Mouse (Mus musculus) spleen, adult 2 months (tissue): ENCODE measurements around the gene Atxn1. TPM values are rescaled to one million over a fixed set of nuclear protein-coding genes. Genes with fewer than 3 reads are reported as not detected.

Experiments used
- DNase-seq, 2 experiments: peaks; one replicate each; pipeline versions ENCODE4 v3.0.0 to v3.0.0-alpha.2; 2012 to 2021; ENCODE audit warnings: low spot score in 2 of 2, low read depth in 1 of 2
- H3K27ac ChIP-seq: fragments of 200-500 bp; 2 replicates; pipeline ENCODE4 v1.5.1; 2012; ENCODE audit warnings: low read length, inconsistent platforms; ENCODE audit not compliant: insufficient read depth
- H3K27me3 ChIP-seq: fragments of 200-500 bp; 2 replicates; pipeline ENCODE4 v1.6.1; 2012; ENCODE audit warnings: mild to moderate bottlenecking, moderate library complexity, low read length, inconsistent platforms; ENCODE audit not compliant: control insufficient read depth, insufficient read depth
- H3K36me3 ChIP-seq: fragments of 200-500 bp; 2 replicates; pipeline ENCODE4 v1.6.1; 2012; ENCODE audit warnings: mild to moderate bottlenecking, low read length, inconsistent platforms; ENCODE audit not compliant: control insufficient read depth, insufficient read depth
- H3K4me1 ChIP-seq: fragments of 200-500 bp; 2 replicates; pipeline ENCODE4 v1.6.1; 2011; ENCODE audit warnings: inconsistent platforms; ENCODE audit not compliant: control insufficient read depth, insufficient read depth, insufficient read length
- H3K4me3 ChIP-seq: fragments of 200-500 bp; 2 replicates; pipeline ENCODE4 v1.5.1; 2011; ENCODE audit warnings: mild to moderate bottlenecking, inconsistent platforms; ENCODE audit not compliant: insufficient read depth, insufficient read length; ENCODE audit errors: extremely low read depth
- CTCF ChIP-seq: fragments of 200-500 bp; IDR thresholded peaks from 2 replicates; pipeline ENCODE4 v1.5.1; 2011; ENCODE audit warnings: mild to moderate bottlenecking, inconsistent platforms; ENCODE audit not compliant: insufficient read depth, insufficient read length, insufficient replicate concordance; ENCODE audit errors: extremely low read depth
- POLR2A ChIP-seq: fragments of 200-500 bp; IDR thresholded peaks from 2 replicates; pipeline ENCODE4 v1.6.1; 2011; ENCODE audit warnings: low read depth, low read length, inconsistent platforms
- WGBS: fragments of 180-500 bp; shearing (Covaris S2); methylation state at CpG from one replicate; pipeline ENCODE4 v1.1.7; 2018; 5-methylcytosine and 5-hydroxymethylcytosine counted together
- polyA plus RNA-seq: library from polyadenylated mRNA; depleted of rRNA; stranded (reverse); fragments of >200 nt; gene quantifications from 2 replicates; pipeline ENCODE4 v1.2.3, GENCODE M21; 2012

Gene Atxn1
- polyA plus RNA-seq, 1 experiment = 10.6 TPM

- Histone ChIP-seq H3K4me1 (peaks cover 9% of the 10 kb centered on the region; the same call in 1 of the 2 replicates), H3K4me3 (no peak overlapping the region), H3K36me3 (no peaks in the 10 kb centered on the region), H3K27me3 (no peaks in the 10 kb centered on the region), H3K27ac (0 out of 2 replicates have a peak overlapping the region, but pooled peaks have one; percentile 12)
- no peak for DNase-seq
- 24% methylated on average over 5 of the region's 5 CpGs for WGBS
- no peak for TF ChIP-seq CTCF
- TF ChIP-seq POLR2A = no peak
These were observed 114.4 kb downstream of the Atxn1 start for GRCm38 (mm10) chr13:45850181-45850974.

GRCm38 (mm10) chr13:45849145-45850023 lies 115.4 kb downstream of the Atxn1 start:
- DNase-seq = no peak
- Histone ChIP-seq H3K4me1 (peaks cover 9% of the 10 kb centered on the region; the same call in 1 of the 2 replicates), H3K36me3 (no peaks in the 10 kb centered on the region), H3K27ac (no peak overlapping the region), H3K4me3 (no peak overlapping the region), H3K27me3 (no peaks in the 10 kb centered on the region)
- TF ChIP-seq CTCF (no peak), POLR2A (no peak)
- 77% methylated on average over 7 of the region's 7 CpGs for WGBS

GRCm38 (mm10) chr13:45842511-45843055 lies 122.2 kb downstream of the Atxn1 start:
- Histone ChIP-seq H3K27ac (no peak overlapping the region), H3K36me3 (no peaks in the 10 kb centered on the region), H3K27me3 (no peaks in the 10 kb centered on the region), H3K4me3 (no peak overlapping the region), H3K4me1 (no peaks in the 10 kb centered on the region; the same call in 1 of the 2 replicates)
- 93% methylated on average over 5 of the region's 5 CpGs for WGBS
- TF ChIP-seq POLR2A (no peak), CTCF (no peak)
- DNase-seq = no peak

GRCm38 (mm10) chr13:45839901-45840300 lies 124.9 kb downstream of the Atxn1 start:
- Histone ChIP-seq H3K4me3 (no peak overlapping the region), H3K27me3 (no peaks in the 10 kb centered on the region), H3K4me1 (peaks cover 3% of the 10 kb centered on the region; the same call in 1 of the 2 replicates), H3K27ac (no peak overlapping the region), H3K36me3 (no peaks in the 10 kb centered on the region)
- WGBS = 30% methylated on average over 7 of the region's 7 CpGs
- TF ChIP-seq CTCF (no peak), POLR2A (no peak)
- DNase-seq = no peak

- Histone ChIP-seq H3K4me1 (peaks cover 3% of the 10 kb centered on the region; the same call in 1 of the 2 replicates), H3K36me3 (no peaks in the 10 kb centered on the region), H3K27me3 (no peaks in the 10 kb centered on the region), H3K27ac (no peak overlapping the region), H3K4me3 (no peak overlapping the region)
- TF ChIP-seq CTCF (no peak), POLR2A (no peak)
- no peak for DNase-seq
- 66% methylated on average over 8 of the region's 8 CpGs for WGBS
These were observed 127.1 kb downstream of the Atxn1 start for GRCm38 (mm10) chr13:45837609-45838220.

GRCm38 (mm10) chr13:45836377-45837054 lies 128.3 kb downstream of the Atxn1 start:
- H3K36me3 ChIP-seq = no peaks in the 10 kb centered on the region
- 85% methylated on average over 15 of the region's 15 CpGs for WGBS
- H3K4me1 ChIP-seq = peaks cover 3% of the 10 kb centered on the region; the same call in 1 of the 2 replicates
- TF ChIP-seq POLR2A (no peak), CTCF (no peak)
- DNase-seq = no peak
- H3K4me3 ChIP-seq = no peak overlapping the region
- H3K27me3 ChIP-seq = no peaks in the 10 kb centered on the region
- H3K27ac ChIP-seq = no peak overlapping the region
